Comparison of ENCODE assay signal across 8 mouse cellular contexts in the genomic region with DNA sequence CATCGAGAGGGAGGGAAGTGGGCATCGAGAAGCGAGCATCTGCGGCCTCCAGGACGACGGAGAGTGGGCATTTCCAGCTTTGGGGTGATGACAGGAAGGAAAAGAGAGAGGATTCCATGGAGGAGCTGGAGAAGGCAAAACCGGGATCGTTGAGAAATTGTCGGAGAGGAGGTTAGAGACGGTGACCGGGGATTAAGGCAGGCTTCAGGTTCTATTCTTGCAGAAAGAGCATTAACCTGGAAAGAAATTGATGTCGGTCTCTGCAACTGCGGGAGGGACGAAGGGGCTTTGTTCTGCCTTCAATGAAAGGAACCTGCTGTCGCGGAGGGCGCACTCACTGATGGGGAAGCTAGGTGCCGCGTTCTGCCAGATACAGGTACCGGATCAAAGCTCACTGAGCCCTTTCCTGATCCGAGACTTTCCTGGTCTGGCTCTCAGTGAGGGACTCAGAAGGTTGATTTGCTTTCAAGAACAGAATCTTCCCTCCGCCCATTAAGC. TPM values are rescaled to one million over a fixed set of nuclear protein-coding genes. Genes with fewer than 3 reads are reported as not detected.
DNase-seq lines count a peak whose midpoint lies in the region; ATAC-seq lines count a peak whose summit lies in the region.

No protein-coding gene starts in this region.

- H3K36me3 ChIP-seq in limb, embryonic 10.5 days: no peaks in the 10 kb centered on the region
- no peaks in the 10 kb centered on the region for H3K36me3 ChIP-seq in neural tube, embryonic 15.5 days

- peak overlapping the region; percentile 62 for H3K9ac ChIP-seq in neural tube, embryonic 15.5 days (replicated peaks)

- peaks cover 12% of the 10 kb centered on the region for H3K4me1 ChIP-seq in limb, embryonic 10.5 days
- peaks cover 22% of the 10 kb centered on the region for H3K4me1 ChIP-seq in neural tube, embryonic 15.5 days

- peak; percentile 66 for DNase-seq in heart, adult 11 months
- DNase-seq in heart, postnatal 14 days: no peak
- peak; percentile 3 for DNase-seq in thymus, postnatal 14 days
- no peak for DNase-seq in thymus, postnatal 36 days
- DNase-seq in limb, embryonic 10.5 days (ENCODE audit: low spot score): peak; percentile 52
- DNase-seq in adrenal gland, postnatal 4 days (ENCODE audit: low spot score in 2 of 2): no peak
- DNase-seq in left cerebral cortex, postnatal 36 days (ENCODE audit: low spot score in 2 of 2): no peak

- peak overlapping the region; percentile 57 for H3K4me3 ChIP-seq in limb, embryonic 10.5 days
- peak overlapping the region; percentile 60 for H3K4me3 ChIP-seq in neural tube, embryonic 15.5 days (replicated peaks)

- intact Hi-C loops in heart, postnatal 14 days (cut with DNase I): no loop called here
- intact Hi-C loops in left cerebral cortex, postnatal 36 days (cut with DNase I): no loop called here

- H3K9me3 ChIP-seq in limb, embryonic 10.5 days (replicated peaks): no peaks in the 10 kb centered on the region
- H3K9me3 ChIP-seq in neural tube, embryonic 15.5 days (replicated peaks): no peaks in the 10 kb centered on the region

- H3K27me3 ChIP-seq in limb, embryonic 10.5 days (ENCODE audit: low read depth, poor library complexity, severe bottlenecking): peaks cover 59% of the 10 kb centered on the region
- peaks cover 13% of the 10 kb centered on the region for H3K27me3 ChIP-seq in neural tube, embryonic 15.5 days (replicated peaks)

- no peak overlapping the region for H3K27ac ChIP-seq in limb, embryonic 10.5 days
- H3K27ac ChIP-seq in neural tube, embryonic 15.5 days (replicated peaks): peak overlapping the region; percentile 56

- peak overlapping the region; percentile 95 for H3K4me2 ChIP-seq in neural tube, embryonic 15.5 days

- peak; percentile 79 for ATAC-seq in neural tube, embryonic 15.5 days (ENCODE audit: low FRiP score)

- WGBS in limb, embryonic 10.5 days: under 1% methylated on average over 22 of the region's 22 CpGs
- WGBS in neural tube, embryonic 15.5 days: under 1% methylated on average over 22 of the region's 22 CpGs

RNA-seq across cellular contexts. Expression of gene Arg2, which starts 0.7 kb away (rescaled TPM):
- not detected for total RNA-seq in heart, postnatal 14 days (2021)
- polyA plus RNA-seq in limb, embryonic 10.5 days (2016; fragmentation: Nextera tagmentation; extraction: Ambion mirVana): 0.20 and 0.26 TPM in 2 replicates
- 27.2 and 30.5 TPM in 2 replicates for polyA plus RNA-seq in neural tube, embryonic 15.5 days (2015; fragmentation: Nextera tagmentation; extraction: Ambion mirVana)
- 1 to 10 TPM in 1 of 2 experiments, under 1 TPM in 1; 0.65 to 1.1 TPM for total RNA-seq in adrenal gland, postnatal 4 days (2021)
- 1 to 10 TPM; 2.9 to 3.0 TPM for total RNA-seq in left cerebral cortex, postnatal 36 days (2021)

RNA-seq across cellular contexts. Expression of gene Vti1b, which starts 41.2 kb away (rescaled TPM):
- total RNA-seq in heart, postnatal 14 days (2021): 10 to 100 TPM; 58.5 to 59.8 TPM
- polyA plus RNA-seq in limb, embryonic 10.5 days (2016; fragmentation: Nextera tagmentation; extraction: Ambion mirVana): 91.8 and 99.8 TPM in 2 replicates
- 211 and 241 TPM in 2 replicates for polyA plus RNA-seq in neural tube, embryonic 15.5 days (2015; fragmentation: Nextera tagmentation; extraction: Ambion mirVana)
- total RNA-seq in adrenal gland, postnatal 4 days (2021): 10 to 100 TPM; 62.2 to 67.2 TPM
- total RNA-seq in left cerebral cortex, postnatal 36 days (2021): 100 to 1,000 TPM; 234 to 259 TPM

RNA-seq across cellular contexts. Expression of gene Pigh, which starts 41.8 kb away (rescaled TPM):
- total RNA-seq in heart, postnatal 14 days (2021): 1 to 10 TPM; 3.5 to 3.8 TPM
- 28.4 and 34.4 TPM in 2 replicates for polyA plus RNA-seq in limb, embryonic 10.5 days (2016; fragmentation: Nextera tagmentation; extraction: Ambion mirVana)
- polyA plus RNA-seq in neural tube, embryonic 15.5 days (2015; fragmentation: Nextera tagmentation; extraction: Ambion mirVana): 18.0 and 22.4 TPM in 2 replicates
- 10 to 100 TPM; 10.7 to 12.5 TPM for total RNA-seq in adrenal gland, postnatal 4 days (2021)
- 10 to 100 TPM in 1 of 2 experiments, 1 to 10 TPM in 1; 9.3 to 10.8 TPM for total RNA-seq in left cerebral cortex, postnatal 36 days (2021)

Comparison
In these comparisons a context has a peak if more than half of its experiments do, and no peak if none do; other contexts are left out.
1. DNase-seq: peak in heart, adult 11 months (single experiment), thymus, postnatal 14 days (single experiment) and limb, embryonic 10.5 days (single experiment); none in heart, postnatal 14 days (0 of 2), thymus, postnatal 36 days (0 of 2), adrenal gland, postnatal 4 days (0 of 2) and left cerebral cortex, postnatal 36 days (0 of 2).